Mouse (Mus musculus): ENCODE measurements around the gene Olfr372.
A peak's percentile ranks its signal among the peaks of the same experiment; 100 is the strongest.
"Not testable (repeated sequence)": the region's sequence is repeated elsewhere in the genome, so short reads cannot be mapped to it uniquely, and the experiment has no call there.

Olfr372 gene

DNA sequence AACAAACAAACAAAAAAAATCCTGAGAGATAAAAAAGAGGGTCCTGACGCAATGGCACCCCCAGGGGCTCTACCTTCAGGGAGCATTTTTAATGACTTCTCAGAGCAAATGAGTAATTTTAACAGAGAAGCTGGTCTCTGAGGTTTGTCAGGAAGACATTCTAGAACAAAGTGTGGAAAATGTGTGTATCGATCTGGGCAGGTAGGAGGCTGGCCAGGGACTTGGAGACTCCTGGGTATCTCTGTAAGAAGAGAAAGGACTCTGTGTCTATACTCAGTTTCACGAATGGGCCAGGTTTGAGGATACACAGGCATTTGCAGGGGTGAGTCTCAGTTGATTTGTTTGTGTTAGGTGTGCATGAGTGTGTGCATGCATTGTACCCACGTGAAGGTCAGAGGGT lies at the start of gene Olfr372:
Olfr372 (plus strand) TSS at position 301 of the 400 bp plus-strand sequence.
- not testable (repeated sequence) for DNase-seq (ENCODE audit: extremely low read depth, low read depth)

DNA sequence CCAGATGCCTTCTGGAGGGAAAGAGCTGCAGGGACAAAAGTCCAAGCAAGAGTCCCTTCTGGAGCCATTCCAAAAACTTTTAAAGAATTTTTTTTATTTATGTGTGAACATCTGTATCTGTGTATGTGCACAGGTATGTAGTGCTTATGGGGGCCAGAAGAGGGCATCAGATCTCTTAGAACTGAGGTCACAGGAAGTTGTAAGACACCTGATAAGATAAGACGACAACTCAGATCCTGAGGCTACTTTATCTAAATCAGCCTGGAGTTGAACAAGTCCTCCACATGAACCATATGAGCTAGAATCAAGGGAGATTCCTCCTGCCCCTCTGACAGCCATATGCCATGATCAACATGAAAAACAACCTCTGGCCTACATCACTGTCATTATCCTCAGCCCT lies 41.6 kb upstream of the Olfr372 start:
- DNase-seq (ENCODE audit: extremely low read depth, low read depth): no peak

DNA sequence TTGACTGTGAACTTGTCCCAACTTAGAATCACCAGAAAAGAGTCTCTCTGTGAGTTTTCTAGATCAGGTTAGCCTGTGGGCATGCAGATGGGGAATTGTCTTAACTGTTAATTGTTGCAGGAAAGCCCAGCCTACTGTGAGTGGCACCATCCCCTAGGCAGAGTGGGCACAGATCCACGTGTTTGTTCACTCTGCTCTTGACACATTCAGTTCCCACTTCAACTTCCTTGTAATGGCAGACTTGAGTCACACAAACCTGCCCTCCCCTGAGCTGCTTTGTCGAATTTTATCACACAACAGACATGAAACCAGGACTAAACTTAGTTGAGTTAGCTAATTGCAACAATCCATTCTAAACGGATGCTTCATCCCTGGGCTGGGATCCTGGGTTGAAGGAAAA lies 40.8 kb upstream of the Olfr372 start:
- no peak for DNase-seq (ENCODE audit: extremely low read depth, low read depth)

DNA sequence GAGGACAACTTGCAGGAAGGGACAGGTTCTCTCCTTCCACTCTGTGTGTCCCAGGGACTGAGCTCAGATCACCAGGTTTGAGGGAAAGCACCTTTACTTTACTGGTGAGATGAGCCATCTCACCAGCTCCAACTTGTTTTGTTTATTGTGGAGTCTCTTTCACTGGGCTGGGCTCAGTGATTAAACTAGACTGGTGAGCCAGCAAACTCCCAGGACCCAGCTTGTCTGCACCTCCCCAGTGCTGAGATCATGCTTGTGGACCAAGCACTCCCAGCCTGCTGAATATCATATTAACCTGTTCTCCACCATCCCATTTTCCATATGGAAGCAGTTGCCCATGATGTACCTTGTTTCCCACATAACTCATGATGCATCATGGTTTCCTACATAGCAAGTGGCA lies 38.1 kb upstream of the Olfr372 start:
- DNase-seq (ENCODE audit: extremely low read depth, low read depth): no peak

DNA sequence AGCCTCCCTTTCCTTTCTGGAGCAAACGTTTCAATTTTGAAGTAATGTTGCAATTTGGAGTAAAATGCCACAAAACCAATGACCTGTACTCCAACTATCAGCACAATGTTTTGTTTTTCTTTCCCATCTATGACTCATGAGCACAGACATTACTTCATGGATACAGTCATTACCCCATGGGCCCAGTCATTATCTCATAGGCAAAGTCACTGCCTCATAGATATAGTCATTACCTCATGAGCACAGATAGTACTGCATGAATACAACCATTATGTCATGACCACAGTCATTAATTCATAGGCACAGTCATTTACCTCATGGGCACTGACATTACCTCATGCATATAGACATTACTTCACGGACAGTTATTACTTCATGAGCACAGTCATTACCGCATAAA lies 35.1 kb upstream of the Olfr372 start:
- no peak for DNase-seq (ENCODE audit: extremely low read depth, low read depth)

DNA sequence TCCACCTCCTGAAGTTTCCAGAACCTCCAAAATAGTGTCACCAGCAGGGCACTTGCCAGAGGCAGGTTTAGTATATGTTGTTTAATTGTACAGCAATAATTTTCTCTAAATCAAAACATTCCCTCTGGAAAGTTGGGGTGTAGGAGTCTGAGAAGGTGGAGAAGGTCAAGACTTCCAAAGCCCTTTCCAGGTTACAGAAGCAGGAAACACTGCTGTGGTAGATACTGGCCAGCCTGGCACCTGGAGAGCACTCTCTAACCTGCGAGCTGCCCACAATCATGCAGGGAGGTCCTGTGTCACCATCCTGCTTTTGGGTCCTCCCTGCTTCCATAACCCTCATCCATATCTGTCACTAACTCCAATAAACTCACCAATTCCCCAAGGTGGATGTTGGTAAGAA lies 34.3 kb upstream of the Olfr372 start:
- no peak for DNase-seq (ENCODE audit: extremely low read depth, low read depth)

DNA sequence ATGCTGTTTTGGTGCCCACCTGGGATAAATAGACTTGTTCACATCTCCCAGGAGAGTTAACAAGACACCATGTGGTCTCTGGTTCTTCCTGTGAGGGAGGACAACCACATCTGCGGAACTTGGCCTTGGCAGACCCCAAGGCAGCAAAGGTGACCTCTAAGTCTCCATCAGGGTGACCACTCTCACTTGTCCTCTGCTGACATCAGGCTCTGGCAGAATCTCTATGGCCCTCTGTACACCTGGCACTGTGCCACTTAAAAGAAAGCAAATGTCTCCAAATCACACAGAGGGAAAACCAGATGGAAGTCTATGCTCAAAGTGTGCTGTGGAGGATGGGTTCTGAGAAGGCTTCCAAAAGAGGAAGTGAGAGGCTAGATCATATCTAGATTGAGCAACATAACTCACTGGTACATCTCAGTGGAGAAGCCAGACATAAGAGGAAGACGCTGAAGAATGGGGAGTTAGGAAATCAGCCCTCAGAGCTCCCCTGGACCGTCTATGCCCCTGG lies 32.8 kb upstream of the Olfr372 start:
- peak; percentile 43 for DNase-seq (ENCODE audit: extremely low read depth, low read depth)

DNA sequence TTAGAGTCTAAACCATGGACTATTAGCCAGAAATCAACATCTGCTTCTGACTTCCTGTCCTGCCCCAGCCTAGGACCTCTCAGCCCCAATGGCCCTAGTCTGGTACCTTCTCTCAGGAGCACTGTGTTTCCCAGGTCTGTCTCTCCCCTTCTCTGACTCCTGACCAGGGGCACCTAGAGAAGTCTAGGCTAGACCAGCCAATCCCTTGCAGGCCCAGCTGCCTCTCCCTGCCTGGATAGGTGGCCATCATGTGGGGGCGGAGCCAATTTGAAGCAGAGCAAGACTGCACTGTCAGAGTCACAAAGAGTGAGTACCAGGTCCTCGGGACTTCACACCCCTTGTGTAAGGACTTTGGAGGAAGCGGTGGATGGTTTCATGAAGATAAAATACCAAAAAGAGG lies 31.5 kb upstream of the Olfr372 start, which contains the start of gene Cyp4f18:
Cyp4f18 (minus strand) TSS at position 154 of the 400 bp plus-strand sequence.
- no peak for DNase-seq (ENCODE audit: extremely low read depth, low read depth)

DNA sequence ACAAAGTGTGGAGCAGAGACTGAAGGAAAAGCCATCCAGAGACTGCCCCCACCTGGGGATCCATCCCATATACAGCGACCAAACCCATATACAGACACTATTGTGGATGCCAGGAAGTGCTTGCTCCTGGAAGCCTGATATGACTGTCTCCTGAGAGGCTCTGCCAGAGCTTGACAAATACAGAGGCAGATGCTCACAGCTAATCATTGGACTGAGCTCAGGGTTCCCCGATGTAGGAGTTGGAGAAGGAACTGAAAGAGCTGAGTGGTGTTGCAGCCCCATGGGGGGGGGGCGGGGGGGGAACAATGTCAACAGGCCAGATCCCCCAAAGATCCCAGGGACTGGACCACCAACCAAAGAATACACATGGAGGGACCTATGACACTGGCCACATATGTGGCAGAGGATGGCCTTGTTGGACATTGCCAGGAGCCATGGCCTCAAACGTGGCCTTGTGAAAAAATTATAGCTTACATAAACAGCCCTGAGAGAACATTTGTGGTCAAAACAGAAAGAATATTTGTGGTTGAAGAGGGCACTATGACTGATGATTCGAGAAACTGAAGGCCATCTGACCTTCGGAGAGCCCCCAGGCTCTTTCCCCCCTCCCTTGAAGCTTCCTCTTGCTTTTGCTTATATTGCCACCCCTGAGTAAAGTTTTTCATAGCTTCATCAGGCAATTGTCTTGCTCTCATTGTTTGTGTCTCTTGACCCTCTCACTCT lies 27.4 kb upstream of the Olfr372 start:
- DNase-seq (ENCODE audit: extremely low read depth, low read depth): not testable (repeated sequence)

DNA sequence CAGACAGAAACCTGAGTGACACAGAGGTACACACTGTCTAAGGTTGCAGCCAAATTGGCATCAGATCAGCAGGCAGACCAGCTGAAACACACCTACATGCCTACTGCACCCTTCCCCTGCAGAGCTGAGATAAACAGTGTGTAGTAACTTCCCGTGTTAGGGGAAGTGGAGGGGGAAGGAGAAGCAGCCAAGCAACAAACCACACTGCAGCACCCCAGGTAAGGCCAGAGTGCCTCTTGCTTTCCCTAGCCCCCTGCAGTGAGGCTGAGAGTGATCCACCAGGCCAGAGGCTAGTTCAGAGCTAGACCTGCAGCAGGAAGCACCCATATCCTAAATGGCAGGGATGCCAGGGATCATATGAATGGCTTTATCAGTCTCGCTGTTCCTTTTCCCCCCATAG lies 23.7 kb upstream of the Olfr372 start:
- DNase-seq (ENCODE audit: extremely low read depth, low read depth): not testable (repeated sequence)

DNA sequence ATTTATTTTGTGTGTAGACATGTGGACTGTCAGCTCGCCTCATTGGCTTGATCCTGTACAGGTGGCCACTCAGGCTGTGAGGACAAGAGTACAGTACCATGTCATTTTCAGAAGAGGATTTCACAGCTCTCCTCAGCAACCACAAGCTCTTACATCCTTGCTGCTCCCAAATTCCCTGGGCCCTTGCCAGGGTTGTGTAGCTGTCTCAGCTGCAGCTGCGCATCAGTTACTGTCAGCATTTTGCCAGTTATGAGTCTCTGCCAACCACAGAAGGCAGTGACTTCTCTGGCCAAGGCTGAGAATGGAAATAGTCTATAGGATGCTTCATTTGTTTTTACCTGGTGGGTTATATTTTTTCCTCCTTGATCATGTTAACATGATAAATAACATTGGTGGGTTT lies 22.9 kb upstream of the Olfr372 start:
- DNase-seq (ENCODE audit: extremely low read depth, low read depth): no peak

DNA sequence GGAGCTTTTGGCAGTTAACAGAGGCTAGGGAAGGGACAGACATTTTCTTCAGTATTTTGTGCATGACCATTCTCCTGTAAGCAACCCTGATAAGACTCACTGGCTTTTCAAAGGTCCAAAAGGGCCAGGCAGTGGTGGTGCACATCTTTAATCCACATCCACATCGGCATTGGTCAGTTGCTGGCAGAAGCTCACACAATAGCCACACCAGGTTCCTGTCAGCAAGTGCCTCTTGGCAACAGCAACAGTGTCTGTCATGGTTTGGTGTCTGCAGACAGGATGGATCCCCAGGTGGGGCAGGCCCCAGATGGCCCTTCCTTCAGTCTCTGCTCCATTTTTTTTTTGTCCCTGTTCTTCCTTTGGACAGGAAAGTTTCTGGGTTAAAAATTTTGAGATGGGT lies 22.0 kb upstream of the Olfr372 start:
- not testable (repeated sequence) for DNase-seq (ENCODE audit: extremely low read depth, low read depth)

DNA sequence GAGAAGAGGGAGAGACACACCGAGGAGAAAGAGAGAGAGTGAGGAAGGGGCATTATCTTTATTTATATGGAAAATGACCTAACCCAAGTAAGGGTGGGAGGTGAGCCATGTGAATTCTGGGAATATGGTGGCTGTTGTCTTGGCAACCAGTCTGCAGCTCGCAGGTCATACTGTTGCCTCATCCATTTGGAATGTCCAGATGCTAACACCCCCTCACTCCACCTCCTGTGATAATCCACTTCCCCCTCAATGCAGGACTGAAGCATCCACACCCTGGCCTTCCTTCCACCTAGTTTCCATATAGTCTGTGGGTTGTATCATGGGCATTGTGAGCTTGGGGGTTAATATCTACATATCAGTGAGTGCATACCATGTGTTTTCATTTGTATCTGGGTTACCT lies 21.2 kb upstream of the Olfr372 start:
- no peak for DNase-seq (ENCODE audit: extremely low read depth, low read depth)

DNA sequence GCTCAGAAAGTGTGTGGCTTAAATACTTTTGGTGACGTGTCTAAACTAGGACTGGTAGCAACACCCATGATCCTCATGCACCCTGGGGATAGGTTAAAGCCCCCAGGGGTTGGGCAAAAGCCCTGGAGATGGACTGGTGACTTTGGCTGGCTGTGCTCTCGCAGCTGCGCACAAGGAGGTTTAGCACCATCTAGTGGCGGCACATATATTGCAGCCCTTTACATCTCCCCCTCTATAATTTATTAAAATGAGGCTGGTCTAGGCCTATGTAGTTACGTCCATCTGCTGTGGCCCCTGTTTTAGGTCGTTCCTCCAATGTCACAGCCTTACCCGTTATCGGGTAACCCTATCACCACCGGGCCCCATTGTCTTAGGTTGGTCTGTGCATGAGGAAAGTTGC lies 16.1 kb upstream of the Olfr372 start:
- DNase-seq (ENCODE audit: extremely low read depth, low read depth): not testable (repeated sequence)

DNA sequence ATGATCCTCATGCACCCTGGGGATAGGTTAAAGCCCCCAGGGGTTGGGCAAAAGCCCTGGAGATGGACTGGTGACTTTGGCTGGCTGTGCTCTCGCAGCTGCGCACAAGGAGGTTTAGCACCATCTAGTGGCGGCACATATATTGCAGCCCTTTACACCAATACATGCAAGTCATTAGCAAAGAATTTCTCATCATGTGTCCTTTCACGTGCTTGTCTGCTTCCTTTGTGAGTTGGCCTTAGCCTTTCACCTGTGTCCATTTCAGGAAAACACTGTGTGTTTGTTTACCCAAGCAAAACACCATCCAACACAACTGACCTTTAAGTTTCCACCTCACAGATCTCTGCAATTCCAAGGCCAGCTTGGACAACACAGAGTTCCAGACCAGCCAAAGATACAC lies 8.1 kb upstream of the Olfr372 start:
- not testable (repeated sequence) for DNase-seq (ENCODE audit: extremely low read depth, low read depth)

DNA sequence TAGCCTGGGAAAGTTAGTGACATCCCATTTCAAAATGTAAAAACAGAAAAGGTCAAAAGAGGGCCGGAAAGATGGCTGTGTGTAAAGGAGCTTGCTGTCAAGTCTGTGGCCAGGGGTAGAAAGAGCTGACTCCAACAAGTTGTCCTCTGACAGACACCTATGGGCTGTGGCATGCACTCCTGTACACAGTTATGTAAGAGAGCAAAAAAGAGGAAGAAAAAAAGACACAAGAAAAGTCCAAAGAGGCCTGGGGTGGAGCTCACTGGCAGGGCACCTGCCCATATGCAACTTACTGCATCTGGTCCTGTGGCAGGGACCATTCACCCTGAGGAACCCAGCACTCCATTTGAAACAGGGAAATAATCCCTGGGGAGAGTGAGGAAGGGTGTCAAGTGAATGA lies 1.5 kb downstream of the Olfr372 start:
- no peak for DNase-seq (ENCODE audit: extremely low read depth, low read depth)

DNA sequence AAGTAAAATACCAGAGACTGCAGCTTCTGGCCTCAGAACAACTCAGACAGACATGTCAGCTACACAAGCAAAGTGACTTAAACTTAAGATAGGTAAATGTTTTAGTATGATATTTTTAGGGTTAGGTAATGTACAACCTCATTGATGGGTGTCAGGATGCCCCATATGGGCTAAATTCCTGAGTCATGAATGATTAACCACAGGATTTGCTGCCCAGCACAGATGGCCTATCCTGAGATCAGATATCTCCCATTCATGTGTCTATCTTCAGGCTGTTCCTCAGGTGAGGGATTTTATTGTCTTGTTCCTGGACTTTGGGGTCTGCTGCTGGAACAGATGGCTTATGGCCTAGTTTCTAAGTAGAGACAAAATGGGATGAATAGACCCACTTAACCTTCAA lies 13.6 kb downstream of the Olfr372 start:
- DNase-seq (ENCODE audit: extremely low read depth, low read depth): not testable (repeated sequence)

DNA sequence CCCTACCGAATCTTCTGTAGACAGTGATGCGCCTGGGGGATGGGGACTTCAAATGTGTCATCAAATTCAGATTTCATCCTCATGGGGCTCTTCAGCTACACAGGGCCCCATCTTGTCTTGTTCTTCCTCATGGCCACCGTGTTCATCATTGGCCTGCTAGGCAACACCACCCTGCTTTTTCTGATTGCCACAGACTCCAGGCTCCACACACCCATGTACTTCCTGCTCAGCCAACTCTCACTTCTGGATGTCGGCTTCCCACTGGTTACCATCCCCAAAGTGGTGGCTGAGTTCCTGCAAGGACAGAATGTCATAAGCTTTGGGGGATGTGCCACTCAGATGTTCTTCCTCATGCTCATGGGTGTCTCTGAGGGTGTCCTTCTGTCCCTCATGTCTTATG lies 16.6 kb downstream of the Olfr372 start:
- not testable (repeated sequence) for DNase-seq (ENCODE audit: extremely low read depth, low read depth)

DNA sequence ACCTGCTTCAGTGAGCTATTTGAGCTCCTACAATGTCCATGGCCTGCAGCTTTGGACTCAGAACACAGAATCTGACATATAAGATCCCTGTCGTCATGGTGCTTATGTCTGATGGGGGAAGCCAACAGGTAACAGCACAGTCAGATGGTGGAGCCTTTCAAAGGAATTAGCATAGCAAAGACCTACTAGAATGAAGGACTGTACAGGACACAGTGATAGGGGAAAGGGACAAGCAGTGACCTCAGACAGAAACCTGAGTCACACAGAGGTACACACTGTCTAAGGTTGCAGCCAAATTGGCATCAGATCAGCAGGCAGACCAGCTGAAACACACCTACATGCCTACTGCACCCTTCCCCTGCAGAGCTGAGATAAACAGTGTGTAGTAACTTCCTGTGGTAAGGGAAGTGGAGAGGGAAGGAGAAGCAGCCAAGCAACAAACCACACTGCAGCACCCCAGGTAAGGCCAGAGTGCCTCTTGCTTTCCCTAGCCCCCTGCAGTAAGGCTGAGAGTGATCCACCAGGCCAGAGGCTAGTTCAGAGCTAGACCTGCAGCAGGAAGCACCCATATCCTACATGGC lies 25.9 kb downstream of the Olfr372 start:
- DNase-seq (ENCODE audit: extremely low read depth, low read depth): not testable (repeated sequence)

DNA sequence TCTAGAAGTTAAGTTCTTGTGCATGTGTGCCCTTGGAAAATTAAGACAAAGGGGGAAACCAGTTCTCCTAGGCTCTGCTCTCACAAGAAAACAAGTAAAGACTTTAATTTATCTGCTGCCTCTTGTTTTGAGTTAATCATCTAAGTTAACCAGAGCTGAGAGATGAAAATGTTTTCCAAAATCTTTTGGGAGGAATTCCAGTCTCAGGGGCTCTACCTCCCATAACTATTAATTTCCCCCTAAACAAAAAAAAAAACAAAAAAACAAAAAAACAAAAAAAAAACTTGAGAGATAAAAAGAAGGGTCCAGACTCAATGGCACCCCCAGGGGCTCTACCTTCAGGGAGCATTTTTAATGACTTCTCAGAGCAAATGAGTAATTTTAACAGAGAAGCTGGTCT lies 41.9 kb downstream of the Olfr372 start, which contains the start of gene Olfr373:
Olfr373 (plus strand) TSS at position 301 of the 400 bp plus-strand sequence.
- DNase-seq (ENCODE audit: extremely low read depth, low read depth): not testable (repeated sequence)

DNA sequence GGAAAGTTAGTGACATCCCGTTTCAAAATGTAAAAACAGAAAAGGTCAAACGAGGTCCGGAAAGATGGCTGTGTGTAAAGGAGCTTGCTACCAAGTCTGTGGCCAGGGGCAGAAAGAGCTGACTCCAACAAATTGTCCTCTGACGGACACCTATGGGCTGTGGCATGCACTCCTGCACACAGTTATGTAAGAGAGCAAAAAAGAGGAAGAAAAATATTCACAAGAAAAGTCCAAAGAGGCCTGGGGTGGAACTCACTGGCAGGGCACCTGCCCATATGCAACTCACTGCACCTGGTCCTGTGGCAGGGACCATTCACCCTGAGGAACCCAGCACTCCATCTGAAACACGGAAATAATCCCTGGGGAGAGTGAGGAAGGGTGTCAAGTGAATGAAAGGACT lies 43.7 kb downstream of the Olfr372 start:
- no peak for DNase-seq (ENCODE audit: extremely low read depth, low read depth)

DNA sequence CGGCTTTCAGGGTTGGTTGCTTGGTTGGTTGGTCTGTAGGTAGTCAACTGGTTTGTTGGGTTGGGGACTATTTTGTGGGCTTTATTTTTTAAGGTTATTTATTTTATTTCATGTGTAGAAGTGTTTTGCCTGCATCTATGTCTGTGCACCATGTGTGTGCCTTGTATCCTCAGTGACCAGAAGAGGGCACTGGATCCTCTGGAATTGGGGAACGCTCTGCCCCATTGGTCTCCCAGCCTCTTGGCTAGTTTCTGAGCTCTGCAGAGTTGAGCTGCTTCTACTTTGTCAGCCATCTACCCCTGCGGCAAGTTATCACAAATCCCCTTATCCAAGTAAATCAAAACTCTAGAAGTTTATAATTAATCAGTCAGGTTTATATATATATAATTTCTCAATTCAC lies 46.6 kb downstream of the Olfr372 start:
- DNase-seq (ENCODE audit: extremely low read depth, low read depth): not testable (repeated sequence)

DNA sequence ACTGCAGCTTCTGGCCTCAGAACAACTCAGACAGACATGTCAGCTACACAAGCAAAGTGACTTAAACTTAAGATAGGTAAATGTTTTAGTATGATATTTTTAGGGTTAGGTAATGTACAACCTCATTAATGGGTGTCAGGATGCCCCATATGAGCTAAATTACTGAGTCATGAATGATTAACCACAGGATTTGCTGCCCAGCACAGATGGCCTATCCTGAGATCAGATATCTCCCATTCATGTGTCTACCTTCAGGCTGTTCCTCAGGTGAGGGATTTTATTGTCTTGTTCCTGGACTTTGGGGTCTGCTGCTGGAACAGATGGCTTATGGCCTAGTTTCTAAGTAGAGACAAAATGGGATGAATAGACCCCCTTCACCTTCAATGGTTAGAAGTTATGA lies 55.7 kb downstream of the Olfr372 start:
- not testable (repeated sequence) for DNase-seq (ENCODE audit: extremely low read depth, low read depth)
